Mouse (Mus musculus) B cell, adult 62 days (primary cell): Measurements from ENCODE around the gene Usp33. TPM values are rescaled to one million over a fixed set of nuclear protein-coding genes. Genes with fewer than 3 reads are reported as not detected.

Source experiments
- total RNA-seq: library from RNA; stranded (reverse); gene quantifications from 4 replicates; pipeline ENCODE4 v1.2.4, GENCODE M21; 2023

Gene Usp33
- 63.2 to 68.3 TPM (median 65.6 TPM) in 4 replicates for total RNA-seq

DNA sequence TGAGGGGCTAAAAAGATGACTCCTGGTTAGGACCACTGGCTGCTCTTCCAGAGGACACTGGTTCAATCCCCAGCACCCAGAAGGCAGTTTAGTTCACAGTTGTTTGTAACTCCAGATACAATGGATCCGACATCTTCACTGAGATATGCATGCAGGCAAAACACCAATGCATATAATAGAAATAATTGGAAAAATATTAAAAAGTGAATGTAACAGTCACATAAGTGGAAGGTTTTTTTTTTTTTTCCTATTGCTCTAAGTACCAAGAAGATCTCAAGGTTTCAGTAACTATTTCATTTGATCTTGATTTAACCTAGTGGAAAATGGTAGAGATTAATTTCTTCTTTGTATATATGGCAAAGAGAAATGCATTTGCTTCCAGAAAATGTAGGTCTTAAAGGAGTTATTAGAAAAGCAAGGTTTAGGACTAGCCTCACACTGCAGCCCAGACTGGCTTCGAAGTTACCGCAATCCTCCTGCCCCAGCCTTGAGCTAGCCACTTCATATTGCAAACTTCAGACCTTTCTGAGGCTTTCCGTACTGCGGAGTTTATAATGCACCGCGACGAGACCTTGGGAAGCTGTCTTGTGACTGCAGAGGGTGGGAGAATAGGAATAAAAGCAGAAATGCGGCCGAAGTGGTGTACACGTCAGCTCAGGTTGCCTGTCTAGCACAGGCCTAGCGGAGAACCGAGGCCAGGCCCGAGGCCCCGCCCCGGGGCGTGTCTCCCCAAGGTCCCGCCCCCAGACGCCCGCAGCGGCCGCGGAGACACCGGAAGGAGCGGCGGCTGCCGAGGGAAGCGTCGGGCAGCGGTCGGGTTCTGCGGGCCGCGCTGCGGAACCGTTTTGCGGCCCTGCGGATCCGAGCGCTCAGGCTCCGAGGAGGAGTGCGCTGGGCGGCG lies at the start of gene Usp33:
Usp33 (plus strand) TSS at position 747 of the 901 bp plus-strand sequence.

DNA sequence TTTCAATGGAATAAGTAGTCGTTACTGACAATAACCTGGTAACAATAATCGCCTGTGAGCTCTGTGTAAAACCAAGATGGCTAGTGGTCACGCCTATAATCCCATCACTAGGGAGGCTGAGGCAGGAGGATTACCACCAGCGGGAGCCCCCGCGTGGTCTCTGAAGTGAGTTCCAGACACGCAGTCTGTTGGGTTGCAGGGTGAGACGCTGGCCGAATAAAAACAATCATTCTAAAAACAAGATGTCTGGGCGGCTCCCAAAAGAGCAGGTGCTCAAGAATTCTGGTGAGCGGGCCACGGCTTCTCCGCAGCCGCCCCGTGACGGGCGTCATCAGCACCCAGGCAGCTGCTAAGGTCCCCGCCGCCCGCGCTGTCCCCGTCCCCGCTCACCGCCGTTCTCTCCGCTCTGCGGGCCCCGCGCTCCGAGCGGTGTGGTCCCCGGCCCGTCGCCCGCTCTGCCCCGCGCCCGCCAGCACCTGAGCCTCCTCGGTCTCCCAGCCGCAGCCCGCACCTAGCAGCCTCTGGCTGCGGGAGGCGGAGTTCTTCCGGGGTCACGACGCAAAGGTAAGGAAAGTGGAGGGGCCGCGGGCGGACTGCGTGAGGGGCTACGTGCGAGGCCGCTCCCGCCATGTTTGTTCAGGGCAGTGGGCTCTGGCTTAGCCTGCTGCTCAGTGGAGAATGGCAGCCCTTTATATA lies 6.3 kb upstream of the Usp33 start, which contains the start of gene Miga1:
Miga1 (minus strand) TSS at position 546 of the 696 bp plus-strand sequence.

DNA sequence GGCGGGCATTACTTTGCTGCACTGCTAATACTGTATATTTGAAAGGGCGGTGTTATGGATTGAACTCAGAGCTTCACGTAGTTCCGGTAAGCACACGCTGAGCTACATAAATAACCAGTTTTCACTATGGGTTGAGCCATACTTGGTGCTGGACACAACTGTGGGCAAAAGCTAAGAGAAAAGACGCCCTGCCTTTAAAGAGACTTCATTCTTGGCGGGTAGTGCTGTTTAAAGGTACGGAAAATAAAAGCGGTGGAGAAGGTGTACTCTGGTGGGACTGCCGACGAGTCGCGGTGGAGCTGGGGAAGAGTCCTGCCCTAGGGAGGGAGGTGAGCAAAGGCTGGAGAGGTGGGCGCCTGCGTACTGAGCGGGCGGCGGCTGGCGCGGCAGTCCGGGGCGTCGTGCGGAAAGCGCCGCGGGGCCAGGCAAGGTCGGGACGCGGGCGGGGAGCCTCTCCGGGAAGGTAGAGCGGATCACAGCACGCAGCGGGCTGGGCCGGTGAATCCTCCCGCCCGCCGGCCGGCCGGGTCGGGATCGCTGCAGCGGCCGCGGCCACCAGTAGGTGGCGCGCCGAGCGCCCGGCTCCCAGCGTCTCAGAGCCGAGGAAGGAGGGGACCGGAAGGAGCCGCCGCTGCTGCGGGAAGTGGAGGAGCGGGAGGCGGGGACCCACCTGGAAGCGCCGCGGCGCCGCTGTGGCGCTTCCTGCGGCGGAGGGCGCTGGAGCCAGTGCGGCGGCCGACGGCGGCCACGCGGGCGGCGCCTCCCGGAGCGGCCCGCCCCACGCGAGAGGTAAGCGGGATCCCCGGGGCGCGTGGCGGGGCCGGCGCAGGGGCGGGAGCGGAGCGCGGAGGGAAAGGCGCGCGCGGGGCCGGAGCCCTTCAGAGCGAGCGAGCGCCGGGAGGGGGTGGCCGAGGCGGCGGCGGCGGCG lies 49.3 kb downstream of the Usp33 start, which contains the start of gene Zzz3:
Zzz3 (plus strand) TSS at position 124 of the 928 bp plus-strand sequence.

Other genes starting within 250 kb of the Usp33 start
- not detected in 4 replicates for gene Gipc2, start 180.2 kb upstream of the Usp33 start, total RNA-seq
- gene Dnajb4, start 136.2 kb upstream of the Usp33 start, total RNA-seq: 58.0 to 73.8 TPM (median 67.7 TPM) in 4 replicates
- gene Fubp1, start 136.1 kb upstream of the Usp33 start, total RNA-seq: 247 to 276 TPM (median 259 TPM) in 4 replicates
- gene Nexn, start 80.1 kb upstream of the Usp33 start, total RNA-seq: not detected in 4 replicates
- 27.3 to 32.3 TPM (median 29.9 TPM) in 4 replicates for gene Miga1, start 6.1 kb upstream of the Usp33 start, total RNA-seq
- 58.7 to 65.8 TPM (median 62.8 TPM) in 4 replicates for gene Zzz3, start 49.0 kb downstream of the Usp33 start, total RNA-seq